Mouse (Mus musculus): ENCODE measurements at regions not wholly inside any gene's neighbourhood (a gene's known extent, or its start where the extent isn't known, plus 50 kb on each side); places are given as distances from the start of the nearest gene placed in this dataset.

DNA sequence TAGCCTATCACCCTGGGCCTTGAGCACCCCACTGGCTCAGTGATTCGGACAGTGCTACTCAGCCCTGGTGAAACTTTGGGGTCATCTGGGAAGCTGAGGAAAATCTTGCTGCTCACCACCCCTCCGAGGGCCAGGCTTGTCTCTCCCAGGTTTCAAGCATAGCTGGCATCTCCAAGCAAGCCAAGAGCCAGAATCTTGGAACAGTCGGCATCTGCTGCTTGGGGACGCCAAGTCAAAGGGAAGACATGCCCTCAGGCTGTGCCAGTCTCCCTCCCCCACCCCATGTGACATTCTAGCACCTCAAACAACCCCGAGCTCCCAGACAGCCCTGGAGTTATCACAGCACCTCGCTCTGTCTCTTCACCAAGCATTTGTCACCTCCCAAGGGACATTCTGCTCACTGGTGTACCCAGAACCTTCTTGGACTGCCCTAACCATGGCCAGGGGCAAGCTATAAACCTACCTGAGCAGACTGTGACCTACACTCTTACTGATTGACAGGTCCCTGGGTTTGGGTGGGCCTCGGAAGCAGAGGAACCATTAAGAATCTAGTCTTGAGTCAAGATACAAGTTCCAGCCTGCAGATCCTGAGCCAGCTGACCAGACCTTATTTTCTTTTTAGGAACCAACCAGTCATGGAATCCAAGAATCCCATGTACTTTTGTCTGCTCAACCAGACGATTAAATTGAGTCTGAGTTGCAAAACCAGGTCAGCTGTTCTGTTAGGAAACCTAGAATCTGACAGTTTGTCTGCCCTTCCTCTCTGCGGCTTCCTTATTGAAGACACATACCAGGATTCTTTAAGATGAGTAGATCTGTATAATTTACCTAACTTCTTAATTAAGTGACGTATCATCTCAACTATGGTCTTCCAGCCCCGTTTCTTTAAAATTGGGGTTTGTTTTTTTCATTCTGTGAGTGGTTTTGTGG, 83.0 kb upstream of the Otos start:
- no peak for DNase-seq (ENCODE audit: inconsistent ontology term)

DNA sequence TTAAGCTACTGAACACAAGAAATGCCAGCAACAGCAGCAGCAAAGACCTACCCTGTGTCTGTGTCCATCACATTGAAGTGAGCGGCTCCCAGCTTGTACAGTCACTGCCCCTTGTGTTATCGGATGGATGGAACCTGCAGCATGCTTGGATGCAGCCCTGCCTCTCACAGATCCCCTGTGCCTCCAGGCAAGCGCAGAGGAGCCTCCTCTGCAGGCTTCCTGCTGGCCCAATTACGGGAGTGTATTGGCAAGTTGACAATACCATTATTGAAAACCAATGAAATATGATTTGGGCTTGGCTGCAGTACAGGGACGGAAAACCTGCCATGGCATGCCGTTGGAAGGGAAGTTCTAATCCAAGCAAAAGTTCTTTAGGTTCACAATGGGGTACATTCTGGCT, 81.9 kb upstream of the Otos start:
- peak; percentile 75 for DNase-seq (ENCODE audit: inconsistent ontology term)

DNA sequence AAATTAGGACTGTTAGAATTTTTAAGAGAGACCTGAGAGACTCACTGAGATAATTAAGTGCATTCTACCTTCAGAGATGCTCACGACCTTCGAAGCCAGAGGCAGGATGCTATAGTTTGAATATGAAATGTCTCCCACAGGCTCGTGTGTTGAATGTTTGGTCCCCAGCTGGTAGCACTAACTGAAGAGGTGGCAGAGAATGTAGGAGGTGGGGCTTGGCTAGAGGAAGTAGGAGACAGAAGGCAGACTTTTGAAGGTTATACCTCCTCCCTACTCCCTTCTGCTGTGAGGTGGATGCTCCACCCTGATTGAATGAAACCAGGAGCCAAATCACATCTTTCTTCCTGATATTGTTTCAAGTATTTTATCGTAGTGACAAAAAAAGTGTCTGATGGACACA, 79.3 kb upstream of the Otos start:
- no peak for DNase-seq (ENCODE audit: inconsistent ontology term)

DNA sequence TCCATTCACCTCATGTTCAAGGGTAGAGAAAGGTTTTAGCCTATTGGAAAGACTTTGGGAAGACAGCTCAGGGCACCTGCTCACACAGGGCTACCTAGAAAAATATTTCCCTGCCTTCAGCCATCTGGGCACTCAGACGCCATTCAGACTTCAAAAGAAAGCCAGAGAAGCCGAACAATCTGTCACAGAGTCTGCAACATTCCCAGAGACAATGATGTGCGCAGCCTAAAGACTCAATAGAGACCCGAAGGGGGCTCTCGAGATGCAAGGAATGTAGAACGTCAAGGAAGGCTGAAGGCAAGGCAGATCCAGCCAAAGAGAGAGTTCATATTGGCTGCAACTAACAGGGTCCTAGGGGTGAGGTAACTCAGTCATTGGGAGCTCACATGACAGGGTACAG, 78.7 kb upstream of the Otos start:
- DNase-seq (ENCODE audit: inconsistent ontology term) = no peak

DNA sequence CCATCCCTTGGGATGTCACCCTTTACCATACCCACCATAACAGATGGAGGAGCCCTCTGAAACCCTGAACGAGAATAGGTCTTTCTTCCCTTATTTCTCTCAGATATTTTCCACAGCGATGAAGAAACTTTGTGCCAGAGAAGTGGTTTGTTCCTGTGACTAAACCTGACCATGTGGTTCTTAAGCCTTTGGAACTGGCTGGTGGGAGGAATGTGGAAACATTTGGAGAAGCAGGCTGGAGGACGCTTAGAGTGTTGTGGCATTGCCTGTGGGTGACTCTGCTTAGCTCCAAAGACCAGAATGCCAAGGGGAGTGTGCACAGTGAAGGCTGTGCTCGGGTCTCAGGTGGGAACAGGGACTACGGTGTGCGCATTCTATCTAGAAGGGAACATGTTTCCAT, 77.7 kb upstream of the Otos start:
- no peak for DNase-seq (ENCODE audit: inconsistent ontology term)

DNA sequence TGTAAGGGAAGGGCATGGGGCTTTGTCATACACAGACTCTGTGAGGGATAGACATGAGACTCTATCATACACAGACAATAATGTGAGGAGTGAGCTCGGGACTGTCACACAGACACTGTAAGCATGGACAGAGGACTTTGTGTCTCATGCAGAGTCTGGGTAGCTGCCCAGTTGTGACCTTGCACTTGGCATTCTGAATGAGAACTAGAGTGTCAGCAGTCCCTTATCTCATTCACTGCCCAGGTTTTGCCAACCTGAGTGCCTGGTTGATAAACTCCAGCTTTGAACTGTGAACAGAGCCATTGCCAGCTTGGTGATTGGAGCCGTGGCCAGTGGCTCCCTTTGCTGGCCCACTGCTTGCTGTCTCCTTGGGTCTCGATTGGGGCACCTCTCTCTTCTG, 75.5 kb upstream of the Otos start:
- DNase-seq (ENCODE audit: inconsistent ontology term) = no peak

DNA sequence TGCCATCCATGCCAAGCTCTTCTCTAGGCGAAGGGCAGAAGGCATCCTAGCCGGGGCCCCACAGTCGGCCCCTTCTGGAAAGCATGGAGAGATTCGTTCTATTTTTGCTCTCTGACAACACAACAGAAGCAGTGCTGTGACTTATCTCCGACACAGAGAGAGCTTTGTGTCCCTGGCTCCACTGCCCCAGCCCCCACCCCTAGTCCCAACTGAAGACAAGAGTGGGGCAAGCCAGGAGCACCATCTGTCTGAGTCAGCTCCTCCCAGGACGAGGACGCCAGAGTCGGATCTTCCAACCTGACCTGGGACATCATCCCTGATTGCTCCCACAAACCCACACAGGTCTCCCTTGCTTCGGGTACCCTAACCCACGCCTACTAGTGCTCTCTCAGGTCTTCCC, 71.9 kb upstream of the Otos start:
- DNase-seq (ENCODE audit: inconsistent ontology term) = peak; percentile 65

DNA sequence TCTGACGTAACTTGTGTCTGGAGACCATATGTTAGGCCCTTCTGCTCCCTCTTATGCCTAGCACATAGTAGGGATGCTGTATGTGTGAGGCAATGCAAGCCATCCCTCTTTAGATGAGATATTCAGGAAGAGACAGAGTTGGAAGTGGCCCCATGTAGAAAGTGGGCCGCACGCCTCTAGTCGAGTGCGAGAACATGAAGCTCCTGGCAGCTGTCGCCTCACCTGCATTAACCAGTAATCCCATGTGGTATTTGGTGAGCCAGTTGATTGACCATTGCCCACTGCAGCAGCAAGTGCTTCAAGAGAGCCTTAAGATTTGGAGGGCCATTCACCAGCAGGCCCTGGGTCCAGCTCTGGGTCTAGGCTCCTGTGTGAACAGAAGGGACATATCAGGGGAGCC, 71.2 kb upstream of the Otos start:
- DNase-seq (ENCODE audit: inconsistent ontology term) = no peak

DNA sequence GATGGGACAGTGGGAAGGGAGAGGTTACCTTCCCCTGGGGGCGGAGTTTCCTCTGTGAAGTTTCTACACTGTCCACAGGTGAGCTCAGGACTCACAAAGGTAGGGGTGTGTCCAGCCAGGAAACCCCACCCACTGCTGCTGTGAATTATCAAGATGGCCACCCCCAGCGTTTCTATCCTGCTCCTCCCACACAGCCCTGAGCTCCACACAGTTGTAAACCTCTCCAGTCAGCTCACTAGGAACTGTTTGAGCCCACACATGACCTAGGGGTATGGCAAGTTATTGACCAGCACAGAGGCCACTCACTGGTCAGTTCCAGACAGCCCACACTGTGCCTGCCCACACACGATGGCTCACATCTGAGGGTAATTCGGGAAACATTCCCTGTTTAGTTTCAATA, 69.5 kb upstream of the Otos start:
- DNase-seq (ENCODE audit: inconsistent ontology term) = no peak

DNA sequence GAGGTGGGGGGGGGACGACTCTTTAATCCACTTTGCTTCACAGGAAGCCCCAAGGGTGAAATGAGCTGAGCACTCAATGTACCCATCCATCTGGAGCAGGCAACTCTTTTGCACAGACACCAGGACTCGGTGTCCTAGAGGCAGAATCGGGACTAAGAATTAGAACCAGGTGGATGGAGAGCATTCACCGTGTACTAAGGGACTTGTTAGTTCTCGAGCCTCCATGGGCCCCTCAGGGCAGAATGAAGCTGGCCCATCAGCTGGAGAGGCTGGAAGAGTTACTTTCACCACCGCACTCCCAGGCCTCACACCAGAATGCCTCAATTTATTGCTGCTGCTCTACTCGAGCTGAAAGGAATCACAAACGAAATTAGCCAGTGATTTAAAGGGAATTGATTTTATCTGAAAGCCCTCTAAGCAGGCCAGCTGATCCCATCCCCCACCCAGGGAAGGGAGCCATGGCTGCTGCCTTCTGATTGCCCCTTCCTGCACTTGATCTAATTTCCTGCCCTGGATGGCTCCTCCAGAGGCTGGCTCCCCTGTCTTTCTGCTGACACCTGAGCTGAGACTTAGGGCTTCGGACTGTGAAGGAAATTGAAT, 66.2 kb upstream of the Otos start:
- DNase-seq (ENCODE audit: inconsistent ontology term) = no peak

DNA sequence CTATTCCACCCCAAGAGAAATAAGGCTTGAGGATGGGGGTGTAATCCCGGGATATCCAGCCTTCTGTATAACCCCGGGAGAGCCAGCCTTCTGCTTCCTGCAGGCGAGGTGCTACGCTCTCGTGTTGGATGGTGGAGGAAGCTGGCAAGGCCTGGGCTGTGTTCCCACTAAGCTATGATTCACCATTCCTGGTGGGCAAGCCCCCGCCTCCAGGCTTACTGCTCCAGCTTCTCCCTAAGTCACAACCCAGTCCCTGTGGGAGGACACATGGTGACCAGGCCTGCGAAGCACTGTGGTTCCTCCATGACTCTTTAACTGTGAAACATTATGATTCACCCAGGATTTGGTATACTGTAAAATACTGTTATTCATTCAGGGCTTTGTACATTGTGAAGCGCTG, 63.7 kb upstream of the Otos start:
- DNase-seq (ENCODE audit: inconsistent ontology term) = peak; percentile 82

DNA sequence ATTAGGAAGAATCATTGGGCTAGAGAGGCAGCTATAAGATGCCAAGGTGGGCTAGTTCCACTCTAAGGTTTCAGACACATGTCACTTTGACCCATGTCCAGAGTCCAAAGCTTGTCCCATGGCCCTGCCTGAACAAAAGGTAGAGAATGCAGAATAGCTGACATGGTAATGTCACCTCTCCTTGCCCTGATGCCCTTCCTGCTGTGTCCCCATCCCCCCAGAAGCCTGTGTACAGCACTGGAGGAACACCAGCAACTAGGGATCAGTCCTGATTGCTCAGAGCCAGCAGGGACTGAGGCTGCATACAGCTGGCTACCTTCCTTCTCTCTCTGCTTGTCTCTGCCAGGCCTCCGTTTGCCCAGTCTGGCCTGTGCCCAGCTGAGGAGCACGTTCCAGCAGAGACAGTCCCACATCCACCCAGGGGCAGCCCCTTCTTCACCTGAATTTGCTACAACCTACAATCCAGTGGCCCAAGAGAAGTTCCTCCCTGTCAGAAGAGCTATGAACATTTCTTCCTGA, 61.7 kb upstream of the Otos start:
- no peak for DNase-seq (ENCODE audit: inconsistent ontology term)

DNA sequence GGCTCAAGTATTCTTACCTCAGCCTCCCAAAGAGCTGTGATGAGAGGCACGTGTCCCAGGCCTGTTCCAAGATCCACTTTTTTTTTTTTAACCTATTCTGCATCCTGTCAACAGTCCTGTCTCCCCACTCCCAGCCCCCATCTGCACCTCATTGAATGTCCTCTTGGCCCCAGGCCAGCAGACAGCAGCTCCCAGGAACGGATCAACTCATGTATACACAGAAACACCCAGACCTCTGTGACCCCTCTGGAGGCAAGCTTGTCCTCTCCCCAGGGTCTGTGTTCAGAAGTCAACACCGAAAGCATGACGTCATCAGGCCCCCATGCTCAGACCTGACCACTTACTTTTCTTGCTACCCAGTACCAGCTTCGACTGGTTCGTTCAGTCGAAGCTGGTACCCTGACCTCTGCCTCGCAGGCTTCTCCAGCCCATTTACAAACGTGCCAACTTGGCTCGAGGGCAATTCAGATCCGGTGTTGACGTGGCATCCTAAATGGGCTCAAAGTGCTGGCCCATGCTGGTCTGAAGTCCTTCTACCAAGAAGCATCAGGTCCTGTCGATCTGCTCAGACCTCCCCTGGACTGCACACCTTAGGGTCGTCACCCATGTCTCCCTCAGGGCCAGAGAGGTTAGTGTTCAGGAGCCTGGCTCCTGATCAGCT, 60.7 kb upstream of the Otos start:
- no peak for DNase-seq (ENCODE audit: inconsistent ontology term)

DNA sequence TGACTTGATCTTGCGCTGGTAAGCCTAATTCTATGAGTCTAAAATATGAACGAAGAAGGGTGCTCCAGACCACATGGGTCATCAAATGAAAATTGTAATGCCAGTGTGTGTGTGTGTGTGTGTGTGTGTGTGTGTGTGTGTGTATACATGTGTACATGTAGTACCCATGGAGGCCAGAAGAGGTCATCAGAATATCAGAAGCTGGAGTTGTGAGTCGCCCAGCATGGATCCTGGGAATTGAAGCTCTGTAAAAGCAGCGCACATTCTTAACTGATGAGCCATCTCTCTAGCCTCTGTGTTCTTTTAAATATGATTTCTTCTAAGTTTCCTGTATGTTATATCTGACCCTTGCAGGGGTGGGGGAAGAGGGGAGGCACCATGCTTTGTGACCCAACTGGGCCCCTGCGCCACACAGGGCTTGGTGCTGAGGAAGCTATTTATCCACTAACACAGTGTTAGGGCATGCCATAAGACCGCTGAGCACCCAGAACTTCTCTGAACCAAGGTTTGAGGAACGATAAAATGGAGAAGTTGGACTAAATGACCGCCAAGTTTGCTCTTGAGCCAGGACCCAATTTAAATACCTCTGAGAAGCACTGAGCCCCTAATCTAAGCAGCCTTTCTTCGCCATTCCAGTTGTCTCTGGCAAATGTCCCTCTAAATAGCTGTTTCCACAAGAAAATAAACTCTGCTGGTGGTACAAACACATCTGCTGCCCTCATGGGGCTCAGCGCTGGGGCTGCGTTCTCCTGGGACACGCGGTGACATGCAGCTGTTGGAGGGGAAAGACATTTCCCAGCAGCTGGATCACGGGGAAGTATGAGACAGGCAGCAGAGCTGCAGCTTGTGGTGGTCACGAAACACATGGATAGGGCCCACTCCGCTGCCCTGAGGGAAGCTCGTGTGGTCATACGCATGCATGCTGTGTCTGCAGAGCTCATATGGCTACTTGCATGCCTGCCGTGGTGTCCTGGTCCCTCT, 59.6 kb upstream of the Otos start:
- no peak for DNase-seq (ENCODE audit: inconsistent ontology term)

DNA sequence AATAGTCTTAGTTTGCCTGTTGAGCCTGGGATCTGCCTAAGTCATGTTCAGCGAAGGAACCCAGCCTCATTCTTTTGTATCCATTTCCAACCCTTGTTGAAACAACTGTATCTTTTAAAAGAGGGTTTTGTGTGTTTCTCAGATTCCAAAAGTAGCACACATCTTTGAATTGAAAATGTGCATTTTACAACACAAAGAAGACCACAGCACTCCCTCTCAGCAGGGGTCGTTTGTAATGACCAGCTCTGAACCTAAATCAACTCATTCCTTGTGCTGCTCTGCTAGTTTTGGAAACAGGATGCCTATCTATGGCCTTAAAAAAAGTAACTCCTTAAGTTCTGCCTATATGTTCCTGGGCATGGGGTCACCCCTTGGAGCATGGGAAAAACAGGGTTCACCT, 58.8 kb upstream of the Otos start:
- DNase-seq (ENCODE audit: inconsistent ontology term) = no peak

DNA sequence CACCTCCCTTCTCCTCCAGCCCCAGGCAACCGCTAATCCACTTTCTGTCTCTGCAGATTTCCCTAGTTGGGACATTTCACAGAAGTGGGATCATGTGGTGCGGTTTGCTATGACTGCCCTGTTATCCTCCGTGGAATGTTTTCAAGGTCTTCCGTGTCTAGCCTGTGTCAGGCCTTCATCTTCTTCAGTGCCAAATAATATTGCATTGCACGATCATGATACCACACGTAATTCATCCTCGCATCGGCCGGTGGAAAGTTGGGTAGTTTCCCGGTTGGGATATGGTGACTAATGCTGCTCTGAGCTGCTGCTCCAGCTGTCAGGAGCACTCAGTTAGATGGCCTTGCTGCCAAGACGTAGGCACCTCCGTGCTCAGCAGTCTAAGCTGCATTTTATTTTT, 55.3 kb upstream of the Otos start:
- peak; percentile 46 for DNase-seq (ENCODE audit: inconsistent ontology term)

DNA sequence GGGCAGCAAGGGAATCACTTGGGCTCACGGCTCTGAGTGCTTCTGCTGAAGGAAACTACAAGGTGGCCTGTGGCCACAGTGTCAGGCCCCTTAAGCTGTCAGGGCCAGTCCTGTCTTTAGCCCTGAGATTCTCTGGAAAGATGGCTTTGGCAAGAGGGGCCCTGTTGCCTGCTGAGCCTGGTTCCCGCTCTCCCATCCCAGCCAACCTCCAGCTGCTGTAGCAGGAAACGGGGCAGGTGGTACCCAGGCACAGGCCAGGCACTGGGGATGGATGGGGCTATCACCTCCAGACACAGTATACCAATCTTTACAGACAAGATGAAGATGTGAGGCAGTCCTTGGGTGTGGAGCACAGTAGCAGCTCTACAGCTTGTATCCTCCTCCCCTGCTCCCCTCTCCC, 54.6 kb upstream of the Otos start:
- DNase-seq (ENCODE audit: inconsistent ontology term) = no peak

DNA sequence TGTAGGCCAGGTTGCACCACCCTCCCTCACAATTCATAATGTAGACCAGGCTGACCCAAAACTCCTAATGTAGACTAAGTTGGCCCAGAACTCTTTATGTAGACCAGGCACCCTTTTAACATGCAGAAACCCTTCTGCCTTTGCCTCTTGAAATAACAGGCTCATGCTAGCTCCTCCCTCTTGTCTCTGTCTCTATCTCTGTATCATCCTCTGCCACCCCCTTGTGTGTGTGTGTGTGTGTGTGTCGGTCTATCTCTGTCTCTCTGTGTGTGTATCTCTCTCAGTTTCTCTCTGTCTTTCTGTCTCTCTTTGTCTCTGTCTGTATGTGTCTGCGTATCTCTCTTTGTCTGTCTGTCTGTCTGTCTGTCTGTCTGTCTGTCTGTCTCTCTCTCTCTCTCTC, 51.5 kb upstream of the Otos start:
- no peak for DNase-seq (ENCODE audit: inconsistent ontology term)

DNA sequence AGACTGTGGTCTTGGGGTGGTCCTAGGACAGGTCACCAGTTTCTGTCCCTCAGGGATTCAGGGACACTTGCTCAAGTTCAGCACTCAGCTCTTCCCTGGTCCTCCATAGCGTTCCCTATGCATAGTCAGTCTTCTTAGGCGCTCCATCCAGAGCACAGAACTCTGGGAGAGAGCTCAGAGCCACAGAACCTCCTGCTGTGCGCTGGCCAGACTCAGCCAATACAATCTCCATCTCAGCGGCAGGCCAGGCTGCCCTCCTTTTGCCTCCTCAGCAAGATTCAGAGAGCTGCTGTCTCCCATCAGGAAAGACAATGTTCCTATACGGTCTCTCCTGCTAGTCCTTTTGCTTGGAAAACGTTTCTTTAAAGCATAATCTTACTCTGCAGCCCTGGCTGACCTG, 51.1 kb upstream of the Otos start:
- DNase-seq (ENCODE audit: inconsistent ontology term) = no peak

DNA sequence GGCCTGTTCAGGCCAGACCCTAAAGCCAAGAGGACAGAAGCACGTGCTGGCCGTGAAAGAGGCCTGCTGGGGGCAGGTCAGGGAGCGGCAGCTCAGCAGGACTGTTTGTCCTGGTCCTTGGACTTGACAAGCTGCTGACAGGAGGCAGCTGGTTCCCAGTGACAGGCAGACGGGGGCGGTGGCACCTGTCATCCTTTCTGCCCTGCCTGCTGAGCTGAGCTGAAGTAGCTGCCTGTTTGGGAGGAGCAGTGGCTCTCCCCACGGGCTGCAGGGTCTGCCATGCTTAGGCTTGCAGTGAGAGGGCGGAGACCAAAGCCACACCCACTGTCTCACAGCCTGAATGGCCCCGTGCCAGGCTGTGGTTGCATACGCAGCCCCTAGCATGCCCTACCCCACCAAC, 50.4 kb upstream of the Otos start:
- DNase-seq (ENCODE audit: inconsistent ontology term) = no peak

DNA sequence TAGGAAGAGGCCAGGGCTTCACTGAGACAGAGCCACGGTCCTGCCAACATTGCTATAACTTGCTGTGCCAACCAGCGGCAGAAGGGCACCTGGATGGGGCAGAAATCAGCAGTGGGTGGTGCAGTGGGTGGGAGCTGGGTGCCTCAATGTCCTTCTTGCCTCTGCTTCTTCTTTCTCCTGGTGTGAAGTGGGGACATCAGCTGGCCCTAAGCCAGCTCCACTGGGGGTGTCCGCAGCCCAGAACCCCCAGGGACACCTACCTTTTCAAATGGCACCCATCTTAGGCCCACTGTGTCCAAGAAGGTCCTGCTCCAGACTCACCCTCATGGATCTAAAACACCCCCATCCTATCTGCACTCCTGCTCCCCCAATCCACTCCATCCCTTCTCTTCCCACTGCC, 49.9 kb upstream of the Otos start:
- DNase-seq (ENCODE audit: inconsistent ontology term) = no peak
